Mouse (Mus musculus) fat pad, adult 2 months (tissue): ENCODE measurements around the gene Copg1.

Experiments
- DNase-seq: peaks from one replicate; pipeline ENCODE4 v3.0.0-alpha.2; 2011; ENCODE audit warnings: low read depth, low spot score; ENCODE audit errors: extremely low read depth

Copg1 gene

DNA sequence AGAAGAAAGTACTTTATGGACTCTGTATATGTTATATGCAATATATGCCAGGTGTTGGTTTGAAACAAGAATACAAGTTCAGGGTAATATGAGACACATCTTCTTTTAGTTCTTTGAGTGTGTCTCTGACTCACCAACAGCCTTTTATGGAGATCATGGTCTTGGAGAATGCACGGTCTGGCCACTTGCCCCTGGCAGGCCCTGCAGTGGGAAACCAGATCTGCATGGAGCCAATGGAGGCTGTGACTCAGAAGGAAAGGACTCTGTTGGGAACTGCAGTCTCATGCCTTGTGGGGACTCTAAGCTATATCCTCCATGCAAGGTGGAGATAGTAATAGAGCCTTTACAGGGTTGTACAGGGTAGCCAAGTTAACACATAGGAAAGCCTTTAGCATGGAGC is 12.5 kb upstream of the Copg1 start:
- DNase-seq, result no peak

DNA sequence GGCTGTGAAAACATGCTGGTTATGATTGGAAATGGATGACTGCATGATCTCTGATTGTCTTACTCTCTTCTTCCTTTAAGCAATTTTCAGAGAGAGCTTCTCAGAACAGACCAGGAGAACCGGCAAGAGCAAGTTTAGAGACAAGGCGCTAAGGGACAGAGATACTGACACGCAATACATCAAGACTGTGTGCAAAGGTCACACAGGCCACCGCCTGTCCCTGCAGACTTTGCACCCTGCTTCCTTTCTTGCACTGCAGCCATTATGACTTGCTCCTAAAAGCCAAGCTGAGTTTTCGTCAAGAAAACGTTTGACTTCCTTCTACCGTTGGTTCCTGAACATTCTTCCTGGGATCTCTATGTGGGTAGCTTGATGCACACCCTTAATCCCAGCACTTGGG is 12.1 kb upstream of the Copg1 start:
- DNase-seq, result no peak

- no peak for DNase-seq
These were observed 11.5 kb upstream of the Copg1 start for GRCm38 (mm10) chr6:87876068-87876643.

GRCm38 (mm10) chr6:87879010-87879409 is 8.6 kb upstream of the Copg1 start:
- no peak for DNase-seq

DNA sequence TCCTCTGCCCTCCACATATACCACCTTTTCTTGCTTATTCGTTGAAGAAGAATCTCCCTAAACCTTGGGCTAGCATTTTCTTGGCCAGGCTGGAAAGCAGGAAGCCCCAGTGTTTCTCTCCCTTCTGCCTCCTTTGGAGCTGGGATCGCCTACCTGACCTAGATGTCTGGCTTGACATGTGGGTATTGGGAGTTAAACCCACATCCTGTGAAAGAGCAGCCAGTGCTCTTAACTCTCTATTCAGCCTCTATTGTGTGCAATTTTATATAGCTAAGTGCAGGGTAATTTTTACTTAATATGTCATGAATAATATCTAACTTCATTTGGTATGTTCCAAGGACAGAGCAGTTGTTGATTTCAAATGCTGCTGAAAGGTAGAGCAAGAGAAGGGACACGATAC is 8.0 kb upstream of the Copg1 start:
- no peak for DNase-seq

- DNase-seq, result no peak
These were observed 5.4 kb upstream of the Copg1 start for GRCm38 (mm10) chr6:87882221-87882620.

GRCm38 (mm10) chr6:87882816-87883215 is 4.8 kb upstream of the Copg1 start:
- DNase-seq, result no peak

GRCm38 (mm10) chr6:87886721-87887120 is 893 bp upstream of the Copg1 start:
- DNase-seq, result no peak

- no peak for DNase-seq
These were observed 6.3 kb downstream of the Copg1 start for GRCm38 (mm10) chr6:87893931-87894330.

GRCm38 (mm10) chr6:87898028-87898427 is 10.4 kb downstream of the Copg1 start:
- DNase-seq, result peak; percentile 59

GRCm38 (mm10) chr6:87906632-87907031 is 19.0 kb downstream of the Copg1 start:
- no peak for DNase-seq

GRCm38 (mm10) chr6:87909181-87909580 is 21.6 kb downstream of the Copg1 start:
- DNase-seq, result no peak

- no peak for DNase-seq
These were observed 23.9 kb downstream of the Copg1 start for GRCm38 (mm10) chr6:87911559-87911958.

- no peak for DNase-seq
These were observed 26.2 kb downstream of the Copg1 start, which contains the start of gene Hmces for GRCm38 (mm10) chr6:87913661-87914325. Gene Hmces, plus strand, starts transcription at chr6:87913935.

- no peak for DNase-seq
These were observed 26.9 kb downstream of the Copg1 start for GRCm38 (mm10) chr6:87914326-87915102.

GRCm38 (mm10) chr6:87915939-87916338 is 28.3 kb downstream of the Copg1 start:
- DNase-seq, result no peak

DNA sequence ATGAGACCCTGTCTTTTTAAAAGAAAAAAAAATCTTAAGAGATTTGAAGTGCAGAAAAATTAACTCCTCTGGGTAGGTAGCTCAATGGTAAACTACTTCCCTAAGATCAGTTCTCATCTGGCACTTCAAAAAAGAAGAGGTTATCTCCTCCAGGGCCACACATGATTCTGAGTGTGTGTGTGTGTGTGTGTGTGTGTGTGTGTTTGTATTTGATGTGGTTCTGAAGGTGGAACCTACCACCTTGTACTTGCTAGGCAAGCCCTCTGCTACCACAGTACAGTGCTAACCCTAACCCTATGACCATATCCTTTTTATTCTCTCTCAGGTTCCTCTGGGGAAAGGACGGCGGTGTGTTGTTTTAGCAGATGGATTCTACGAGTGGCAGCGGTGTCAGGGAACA is 33.6 kb downstream of the Copg1 start:
- DNase-seq, result no peak

DNA sequence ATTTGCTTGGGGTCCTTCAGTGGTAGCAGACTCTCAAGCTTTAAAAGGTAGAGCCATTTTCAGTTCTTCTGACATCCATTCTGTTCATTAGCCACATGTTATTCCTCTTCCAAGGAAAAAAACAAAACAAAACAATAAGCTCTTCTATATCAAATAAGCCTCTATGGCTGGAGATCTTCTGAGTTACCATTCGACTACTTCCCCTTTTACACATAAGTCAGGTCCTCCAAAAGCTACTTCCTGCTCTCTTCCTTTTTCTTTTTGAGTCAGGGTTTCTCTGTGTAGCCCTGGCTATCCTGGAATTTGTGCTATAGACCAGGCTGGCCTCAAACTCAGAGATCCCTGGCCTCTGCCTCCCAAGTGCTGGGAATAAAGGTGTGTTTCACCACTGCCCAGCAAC is 36.0 kb downstream of the Copg1 start:
- no peak for DNase-seq

GRCm38 (mm10) chr6:87935037-87935436 is 47.4 kb downstream of the Copg1 start:
- no peak for DNase-seq

- no peak for DNase-seq
These were observed 49.7 kb downstream of the Copg1 start for GRCm38 (mm10) chr6:87937178-87937788.

DNA sequence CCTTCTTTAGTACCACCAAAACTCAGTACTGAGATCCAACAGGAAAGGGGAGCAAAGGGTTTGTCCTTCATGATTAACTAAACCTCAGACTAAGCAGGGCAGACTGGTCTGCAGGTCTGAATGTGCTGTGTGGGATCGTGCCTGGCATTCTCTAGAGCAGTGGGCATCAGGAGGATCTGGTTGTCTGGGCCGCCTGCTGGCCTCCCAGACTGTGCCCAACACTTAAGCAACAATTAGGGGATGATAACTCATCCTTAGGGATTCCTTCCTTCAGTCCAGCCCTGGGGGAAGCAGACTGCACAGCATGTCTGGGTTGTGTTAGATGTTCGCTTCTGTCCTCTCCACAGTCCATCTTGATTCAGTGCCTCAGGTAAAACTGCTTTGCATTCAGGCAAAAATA is 51.3 kb downstream of the Copg1 start:
- DNase-seq, result no peak

- no peak for DNase-seq
These were observed 54.6 kb downstream of the Copg1 start for GRCm38 (mm10) chr6:87942179-87942578.
